Mouse (Mus musculus) gastrocnemius, postnatal 14 days (tissue): ENCODE measurements at regions not wholly inside any gene's neighbourhood (a gene's known extent, or its start where the extent isn't known, plus 50 kb on each side); places are given as distances from the start of the nearest gene placed in this dataset.

Experiments used
- DNase-seq: peaks from one replicate; pipeline ENCODE4 v3.0.0; 2021; ENCODE audit warnings: mixed read lengths
- intact Hi-C: fragments of 180-260 bp; cut with DNase I; formaldehyde crosslinking; loops from one replicate; pipeline ENCODE4 v1.15.1; 2025; ENCODE audit warnings: low total_unique reads

DNA sequence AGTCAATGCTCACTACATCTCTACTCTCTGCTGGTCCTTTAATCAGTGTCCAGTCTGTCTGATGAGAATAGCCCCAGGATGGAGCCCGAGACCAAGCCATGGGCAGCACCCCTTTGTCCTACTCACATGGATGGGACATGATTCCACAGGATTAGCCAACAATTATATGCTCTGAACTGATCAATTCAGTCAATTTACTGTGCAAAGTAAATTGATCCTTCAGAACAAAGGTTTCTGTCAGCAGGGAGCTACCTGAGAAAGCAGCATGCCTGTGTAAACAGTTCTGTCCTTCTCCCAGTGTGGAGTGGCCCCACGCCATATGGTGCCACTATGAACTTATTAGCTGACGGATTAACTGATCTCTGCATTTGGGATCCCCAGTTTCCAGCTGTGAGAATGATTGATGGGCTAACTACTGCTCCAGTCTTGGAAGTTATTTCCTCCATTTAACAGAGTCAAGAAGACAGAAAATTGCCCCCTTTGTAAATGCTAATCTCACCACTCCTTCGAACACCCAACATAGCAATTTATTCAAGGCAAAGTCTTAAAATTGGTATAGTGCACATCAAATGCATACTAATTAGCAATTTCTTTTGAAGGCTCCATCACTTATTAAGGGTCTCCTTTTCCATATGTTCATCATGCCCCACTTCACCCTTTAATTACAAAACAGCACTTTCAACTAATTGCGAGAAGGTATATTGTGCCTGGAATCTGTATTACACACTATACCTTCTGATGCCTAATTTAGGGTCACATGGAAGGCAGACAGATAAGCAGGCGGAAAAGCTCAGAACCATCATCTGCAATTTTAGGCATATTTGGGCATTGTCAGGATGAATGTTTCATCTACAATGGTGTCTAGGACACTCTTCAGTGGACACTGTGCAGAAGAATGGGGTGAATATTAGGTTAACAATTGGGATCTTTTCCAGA lies 417.3 kb downstream of the Tmem161b start:
- intact Hi-C loops = no loop called here
- no peak for DNase-seq

GRCm38 (mm10) chr13:84644024-84644423 lies 421.9 kb downstream of the Tmem161b start:
- intact Hi-C loops = no loop called here

GRCm38 (mm10) chr13:84646899-84647298 lies 424.8 kb downstream of the Tmem161b start:
- no peak for DNase-seq
- intact Hi-C loops = no loop called here

More at GRCm38 (mm10) chr13:84644024-84644423, 421.9 kb downstream of the Tmem161b start:
- no peak for DNase-seq

DNA sequence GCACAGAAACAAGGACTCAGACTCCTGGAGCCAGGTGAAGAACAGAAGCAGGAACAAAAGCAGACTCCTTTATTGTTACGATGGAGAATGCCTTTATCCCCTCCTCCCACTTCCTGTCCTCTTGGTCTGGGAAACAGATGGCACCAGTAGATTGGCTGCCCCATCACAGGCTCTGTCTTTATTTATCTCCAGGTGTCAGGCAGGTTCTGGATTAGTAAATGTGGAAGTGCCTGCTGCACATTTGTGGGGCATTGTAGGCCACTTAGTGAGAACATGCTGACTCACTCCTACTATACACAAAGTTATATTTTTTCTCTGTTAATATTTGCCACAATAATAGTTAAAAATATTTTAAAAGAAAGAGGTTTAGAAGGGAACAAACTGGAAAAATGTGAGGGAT lies 426.0 kb downstream of the Tmem161b start:
- intact Hi-C loops = no loop called here
- DNase-seq = no peak

- no peak for DNase-seq
- intact Hi-C loops = no loop called here
Measured at GRCm38 (mm10) chr13:84663967-84664366, 441.9 kb downstream of the Tmem161b start.

GRCm38 (mm10) chr13:84680971-84681370 lies 458.9 kb downstream of the Tmem161b start:
- intact Hi-C loops = no loop called here
- no peak for DNase-seq

- no peak for DNase-seq
- intact Hi-C loops = no loop called here
Measured at GRCm38 (mm10) chr13:84685930-84686329, 463.8 kb downstream of the Tmem161b start.

DNA sequence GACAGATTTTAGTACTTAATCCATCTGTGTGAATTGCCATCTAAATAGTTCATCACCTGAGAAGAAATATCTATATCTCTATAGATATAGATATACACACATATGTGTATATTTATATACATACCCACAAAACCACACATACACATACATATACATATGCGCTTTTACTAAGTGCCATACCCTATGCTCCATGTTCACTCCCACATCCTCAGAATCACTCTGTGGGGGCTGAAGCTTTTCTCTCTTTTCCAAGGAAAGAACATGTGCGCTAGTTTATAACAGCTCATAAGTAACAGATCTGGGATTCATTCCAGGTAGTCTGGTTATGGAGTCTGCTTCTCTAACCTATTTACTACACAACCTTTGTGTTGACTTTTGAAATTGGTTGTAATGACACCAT lies 471.4 kb downstream of the Tmem161b start:
- no peak for DNase-seq
- intact Hi-C loops = no loop called here

DNA sequence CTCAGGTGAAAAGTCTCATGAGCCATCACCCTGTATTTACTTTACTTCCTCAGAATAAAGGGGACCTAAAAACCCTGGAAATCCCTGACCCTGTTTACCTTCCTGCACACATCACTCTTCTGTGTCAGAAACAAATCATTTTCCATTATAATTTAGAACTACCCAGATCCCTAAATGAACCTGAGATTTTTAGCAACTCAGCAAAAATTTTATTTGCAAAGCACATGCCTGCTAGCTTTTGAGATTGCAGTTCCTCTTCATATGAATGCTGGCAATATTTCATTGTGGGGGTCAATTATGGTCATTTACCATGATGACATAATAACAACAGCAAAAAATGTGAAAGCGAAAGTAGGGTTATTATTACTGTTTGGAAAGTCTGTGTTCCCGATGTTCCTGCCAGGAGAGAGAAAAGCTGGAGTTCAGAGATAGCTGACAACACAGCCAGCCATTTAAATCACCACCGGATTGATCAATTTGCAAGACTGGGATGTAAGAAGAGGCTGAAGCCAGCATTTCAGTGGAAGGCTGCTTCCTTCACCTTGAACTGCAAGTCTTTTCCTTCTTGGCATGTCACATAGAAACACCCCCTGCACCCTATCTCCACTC lies 476.5 kb downstream of the Tmem161b start:
- intact Hi-C loops = no loop called here
- DNase-seq = no peak

DNA sequence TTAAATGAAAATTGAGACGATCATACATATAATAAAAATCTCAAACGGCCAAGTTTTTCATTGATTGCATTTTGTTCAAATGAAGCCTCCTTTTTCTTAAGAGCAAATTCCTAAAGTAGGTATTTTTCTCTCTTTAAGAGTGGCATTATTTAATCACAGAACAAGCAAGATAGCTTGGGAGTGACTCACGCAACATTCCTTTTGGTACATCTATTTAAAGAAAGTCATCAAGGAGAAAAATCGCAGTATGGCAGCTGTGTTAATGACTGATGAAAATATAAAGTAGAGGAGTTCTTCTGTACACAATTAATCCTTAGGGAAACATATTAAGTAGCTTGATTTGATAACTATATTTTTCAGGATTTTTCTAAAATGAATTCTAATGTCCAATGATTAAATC lies 448.0 kb upstream of the Ccnh start:
- DNase-seq = no peak
- intact Hi-C loops = no loop called here

- intact Hi-C loops = no loop called here
- DNase-seq = no peak
Measured at GRCm38 (mm10) chr13:84748331-84748730, 440.9 kb upstream of the Ccnh start.

- no peak for DNase-seq
- intact Hi-C loops = no loop called here
Measured at GRCm38 (mm10) chr13:84749214-84749613, 440.0 kb upstream of the Ccnh start.

DNA sequence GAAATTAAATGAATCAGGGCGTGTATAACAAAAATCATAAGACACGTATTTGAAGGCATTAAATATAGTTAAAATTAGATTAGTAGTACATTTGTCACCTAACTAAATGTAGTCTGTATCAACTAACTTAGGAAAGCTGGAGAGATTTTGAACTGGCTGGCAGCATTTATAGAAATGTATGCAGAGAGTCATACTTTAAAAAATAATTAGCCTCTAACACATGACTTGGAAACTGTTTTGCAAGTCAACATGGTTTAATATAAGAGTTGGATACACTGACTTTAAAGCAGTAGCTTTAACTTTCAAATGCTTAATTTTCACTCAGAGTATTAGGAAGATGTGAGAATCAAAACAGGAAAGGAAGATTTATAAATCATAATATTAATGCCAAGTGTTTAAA lies 439.1 kb upstream of the Ccnh start:
- DNase-seq = no peak
- intact Hi-C loops = no loop called here

GRCm38 (mm10) chr13:84751576-84752490 lies 437.4 kb upstream of the Ccnh start:
- intact Hi-C loops = no loop called here
- DNase-seq = no peak

DNA sequence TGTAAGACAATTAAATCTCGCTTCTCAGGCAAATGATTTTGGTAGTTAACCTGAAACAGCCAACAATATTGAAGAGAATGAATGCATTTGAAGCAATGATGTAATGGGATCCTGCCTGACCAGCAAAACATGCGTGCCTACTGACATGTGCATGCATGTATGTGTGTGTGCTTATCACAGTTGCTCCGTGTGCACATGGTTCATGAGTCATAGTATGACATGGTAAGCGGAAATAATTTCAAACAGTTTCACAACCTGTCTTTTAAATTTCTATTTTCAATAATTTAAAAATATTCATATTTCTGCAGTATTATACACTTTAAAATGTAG lies 436.8 kb upstream of the Ccnh start:
- DNase-seq = no peak
- intact Hi-C loops = no loop called here

GRCm38 (mm10) chr13:84753751-84754500 lies 435.3 kb upstream of the Ccnh start:
- intact Hi-C loops = no loop called here
- no peak for DNase-seq

DNA sequence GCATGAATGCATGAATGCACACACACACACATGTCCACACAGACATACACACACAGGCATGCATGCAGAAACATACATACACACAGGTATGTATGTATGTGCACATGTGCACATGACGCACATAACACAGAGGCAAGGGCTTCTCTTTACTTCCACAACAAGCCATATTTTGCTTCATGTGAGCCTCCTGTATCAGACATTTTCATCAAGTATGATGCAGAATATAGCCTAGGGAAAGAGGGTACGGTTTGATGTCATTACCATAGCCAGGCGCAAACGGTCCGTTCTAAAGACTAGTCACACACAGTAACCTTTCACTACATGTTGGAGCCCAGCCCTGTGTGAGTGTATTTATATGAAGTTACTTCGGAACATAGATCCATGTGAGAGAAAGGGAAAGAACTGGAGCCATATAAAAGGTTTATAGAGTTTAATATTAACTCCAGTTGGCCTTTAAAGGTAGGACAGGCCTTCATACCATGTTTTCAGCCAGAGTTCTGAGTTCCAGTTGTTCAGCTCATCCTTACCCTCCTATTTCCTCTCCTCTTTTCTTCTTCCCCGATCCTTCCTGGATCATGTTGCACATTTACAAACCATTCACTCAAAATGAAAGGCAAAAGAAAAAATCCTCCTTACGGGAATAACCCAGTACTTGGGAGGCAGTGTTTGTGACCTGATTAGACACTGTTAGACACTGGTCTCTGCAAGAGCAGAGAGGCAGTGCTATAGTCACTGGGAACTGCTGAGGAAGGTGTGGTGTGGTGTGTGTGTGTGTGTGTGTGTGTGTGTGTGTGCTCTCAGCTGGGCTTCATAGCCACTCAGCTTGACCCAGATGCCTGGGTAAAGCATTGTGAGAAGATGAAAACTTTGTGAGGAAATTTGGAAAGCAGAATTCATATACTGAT lies 434.1 kb upstream of the Ccnh start:
- no peak for DNase-seq
- intact Hi-C loops = no loop called here

DNA sequence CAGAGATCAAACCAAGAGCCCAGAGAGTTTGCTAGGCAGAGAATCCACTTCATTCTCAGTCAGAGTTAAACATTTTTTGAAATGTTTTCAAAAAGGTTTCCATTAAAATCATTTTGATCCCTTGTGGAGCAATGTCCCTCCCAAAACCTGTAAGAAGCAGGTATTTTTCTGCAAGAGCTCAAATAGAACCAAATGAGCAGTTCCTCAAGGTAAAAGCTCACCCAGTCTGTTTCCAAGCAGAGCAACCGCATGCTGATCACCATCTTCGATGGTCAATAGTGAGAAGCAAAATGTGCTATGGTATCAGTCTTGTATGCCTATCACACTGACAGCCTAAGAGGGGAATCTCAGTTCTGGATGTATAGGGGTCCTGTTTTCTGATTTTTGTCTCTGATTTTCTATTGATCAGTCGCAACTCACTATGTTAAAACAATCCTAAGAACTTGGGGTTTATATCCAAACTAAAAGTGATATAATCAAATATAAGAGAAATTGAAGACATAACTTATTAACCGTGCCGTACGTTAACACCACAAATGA lies 432.3 kb upstream of the Ccnh start:
- DNase-seq = no peak
- intact Hi-C loops = no loop called here
